Mouse (Mus musculus): ENCODE measurements around the gene Gnaz.

The Gnaz gene

DNA sequence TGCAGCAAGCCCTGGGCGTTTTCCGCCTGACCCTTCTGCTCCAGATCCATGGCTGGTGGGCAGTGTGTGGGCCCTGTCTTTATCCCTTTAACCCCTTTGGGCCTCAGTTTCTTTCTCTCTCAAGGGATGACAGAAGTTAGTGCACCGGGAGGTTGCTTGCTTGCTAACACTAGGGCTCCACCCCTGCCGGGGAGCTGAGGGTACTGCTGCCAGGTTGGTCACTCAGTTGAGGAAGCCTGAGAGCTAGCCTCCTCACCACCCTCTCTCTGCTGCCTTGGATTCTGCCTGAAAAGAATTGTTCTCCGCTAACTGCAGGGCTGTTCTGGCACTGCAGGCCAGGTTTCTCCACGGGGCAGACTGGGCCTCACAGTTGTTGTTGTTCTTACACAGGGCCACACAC is 6.0 kb downstream of the Gnaz start:
- no peak for DNase-seq

DNA sequence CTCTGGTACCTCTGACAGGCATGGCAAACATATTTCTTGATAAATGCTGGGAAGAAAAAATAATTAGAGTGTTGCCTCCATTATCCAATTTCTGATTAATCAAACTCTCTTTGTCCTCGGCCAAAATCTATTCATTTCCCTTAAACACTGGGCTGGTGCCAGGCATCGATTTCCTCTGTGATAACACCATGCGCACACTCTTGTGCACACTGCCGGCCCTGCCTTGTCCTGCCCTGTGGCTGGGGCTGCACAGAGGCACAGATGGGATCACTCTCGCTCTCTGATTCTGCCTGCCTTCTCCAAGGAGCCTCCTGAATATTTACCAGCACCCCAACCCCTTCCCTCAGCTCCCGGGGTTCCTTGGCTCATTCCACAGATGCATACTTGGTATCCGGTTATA is 8.6 kb downstream of the Gnaz start:
- no peak for DNase-seq

DNA sequence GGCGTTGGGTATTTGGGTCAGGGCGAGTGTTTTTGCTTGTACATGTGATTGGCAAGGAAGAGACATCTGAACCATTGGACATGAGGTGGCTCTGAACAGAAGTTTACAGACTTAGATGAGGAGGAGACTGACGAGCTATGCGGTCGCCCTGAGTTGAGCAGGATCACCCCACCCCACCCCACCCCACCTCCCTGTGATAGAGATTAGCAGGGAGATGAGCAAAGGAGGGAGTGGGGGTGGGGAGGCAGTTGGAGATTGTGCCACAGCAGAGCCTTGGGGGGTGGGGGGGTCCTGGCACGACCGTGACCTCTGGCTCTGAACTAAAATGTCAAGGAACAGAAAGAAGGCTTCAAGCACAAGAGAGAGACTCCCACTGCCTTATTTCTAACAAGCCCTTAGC is 9.5 kb downstream of the Gnaz start:
- DNase-seq: no peak

DNA sequence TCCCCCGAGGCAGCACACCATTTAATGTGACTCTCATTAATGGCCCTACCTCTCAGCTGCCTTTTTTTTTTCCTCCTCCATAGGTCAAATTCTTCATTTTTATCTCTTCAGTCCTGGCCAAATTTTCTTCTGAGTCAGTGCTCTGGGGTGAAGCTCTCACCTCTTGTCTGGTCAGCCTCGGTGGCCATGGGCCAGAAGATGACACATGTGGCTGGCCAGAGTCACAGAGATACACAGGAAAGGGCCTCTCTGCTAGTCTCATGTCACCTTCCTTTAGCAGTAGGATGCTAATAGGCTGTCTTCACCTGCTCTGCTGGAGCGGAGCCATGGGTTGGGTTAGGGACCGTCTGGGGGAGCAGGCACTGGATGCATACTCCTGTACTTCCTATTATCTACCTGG is 11.1 kb downstream of the Gnaz start:
- DNase-seq: no peak

DNA sequence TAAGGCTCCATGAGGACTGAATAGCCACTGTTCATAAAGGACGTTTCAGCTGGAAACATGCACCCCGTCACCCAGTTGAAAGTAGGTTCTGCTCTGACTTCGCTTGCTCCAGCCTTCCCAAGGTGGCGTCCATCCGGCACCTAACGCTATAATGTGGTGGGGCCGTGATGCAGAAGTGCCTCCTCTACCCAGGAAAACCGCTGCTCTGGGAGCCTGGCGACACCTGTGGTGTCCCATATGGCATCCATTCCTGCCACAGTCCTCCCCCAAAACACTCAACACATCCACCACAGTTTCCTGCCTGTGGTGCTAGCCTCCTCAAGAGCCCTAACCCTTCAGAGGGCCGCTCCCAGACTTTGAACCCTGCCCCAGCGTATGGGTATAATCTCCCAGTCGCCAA is 14.2 kb downstream of the Gnaz start:
- DNase-seq: no peak

DNA sequence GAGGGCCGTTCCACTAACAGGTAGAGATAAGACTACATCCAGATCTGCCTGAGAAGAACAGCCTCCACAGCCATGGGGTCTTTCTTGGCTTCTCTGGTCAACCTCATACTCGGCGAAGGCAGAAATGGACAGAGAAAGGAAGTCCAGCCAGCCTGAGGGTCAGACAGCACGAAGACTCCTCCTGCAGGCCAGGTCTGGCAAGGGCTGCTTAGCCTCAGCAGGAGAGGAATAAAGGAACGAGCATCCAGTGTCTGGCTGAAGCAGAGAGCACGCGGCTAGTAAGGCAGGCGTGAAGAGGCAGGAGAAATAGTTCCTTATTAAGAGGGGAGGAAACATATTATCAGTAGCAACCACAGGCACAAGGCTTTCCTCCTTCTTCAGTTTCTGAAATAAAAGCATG is 16.2 kb downstream of the Gnaz start:
- DNase-seq: no peak

DNA sequence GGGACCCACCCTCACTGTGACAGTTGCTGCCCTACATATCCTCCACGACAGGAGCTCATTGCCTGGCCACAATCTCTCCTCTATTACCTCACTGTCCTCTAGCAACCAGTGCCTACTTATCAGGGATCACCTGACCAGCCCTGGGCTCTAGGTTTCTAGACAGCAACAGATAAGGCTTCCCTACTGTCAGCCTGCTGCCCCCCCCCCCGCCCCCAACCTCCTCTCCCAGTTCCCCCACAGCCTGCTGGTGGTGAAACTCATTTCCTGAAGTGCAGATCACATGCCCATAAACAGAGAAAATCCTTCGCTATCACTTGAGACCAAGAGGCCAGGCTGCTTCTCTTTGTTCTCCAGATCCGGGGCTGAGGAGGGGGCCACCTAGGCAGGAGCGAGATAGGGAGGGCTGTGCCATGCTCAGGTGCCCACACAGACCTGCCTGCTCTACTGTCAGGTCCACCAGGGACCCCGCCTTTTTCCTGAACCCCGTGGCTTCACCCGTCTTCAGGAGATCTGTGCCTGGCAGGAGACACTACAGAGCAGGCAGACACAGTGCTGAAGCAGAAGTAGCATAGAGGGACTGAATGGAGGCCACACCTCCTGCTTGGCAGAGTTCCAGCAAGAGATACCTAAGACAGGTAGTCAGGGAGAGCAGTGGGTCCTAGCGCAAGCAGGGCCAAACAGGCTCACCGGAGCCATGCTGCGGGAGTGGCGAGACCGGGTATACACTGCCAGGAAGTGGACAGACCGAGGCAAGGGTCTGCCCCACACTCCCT is 20.9 kb downstream of the Gnaz start:
- no peak for DNase-seq

DNA sequence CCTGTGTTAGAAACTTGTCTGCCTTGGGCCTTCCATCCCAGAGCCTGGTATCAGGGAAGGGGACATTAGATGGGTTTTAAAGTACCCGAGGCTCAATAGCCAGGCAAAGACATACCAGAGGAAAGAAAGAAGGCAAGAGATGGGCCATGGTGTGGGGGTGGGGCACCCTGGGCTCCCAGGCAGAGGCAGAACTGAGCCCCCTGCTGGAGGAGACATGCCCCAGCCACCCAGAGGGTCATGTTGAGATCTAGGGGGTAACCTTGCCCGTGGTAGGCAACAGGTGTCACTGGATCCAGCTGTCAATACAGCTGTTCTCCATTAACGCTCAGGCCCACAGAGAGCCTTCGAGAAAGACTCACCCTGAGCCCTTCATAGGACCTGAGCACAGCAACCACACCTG is 22.8 kb downstream of the Gnaz start:
- no peak for DNase-seq

DNA sequence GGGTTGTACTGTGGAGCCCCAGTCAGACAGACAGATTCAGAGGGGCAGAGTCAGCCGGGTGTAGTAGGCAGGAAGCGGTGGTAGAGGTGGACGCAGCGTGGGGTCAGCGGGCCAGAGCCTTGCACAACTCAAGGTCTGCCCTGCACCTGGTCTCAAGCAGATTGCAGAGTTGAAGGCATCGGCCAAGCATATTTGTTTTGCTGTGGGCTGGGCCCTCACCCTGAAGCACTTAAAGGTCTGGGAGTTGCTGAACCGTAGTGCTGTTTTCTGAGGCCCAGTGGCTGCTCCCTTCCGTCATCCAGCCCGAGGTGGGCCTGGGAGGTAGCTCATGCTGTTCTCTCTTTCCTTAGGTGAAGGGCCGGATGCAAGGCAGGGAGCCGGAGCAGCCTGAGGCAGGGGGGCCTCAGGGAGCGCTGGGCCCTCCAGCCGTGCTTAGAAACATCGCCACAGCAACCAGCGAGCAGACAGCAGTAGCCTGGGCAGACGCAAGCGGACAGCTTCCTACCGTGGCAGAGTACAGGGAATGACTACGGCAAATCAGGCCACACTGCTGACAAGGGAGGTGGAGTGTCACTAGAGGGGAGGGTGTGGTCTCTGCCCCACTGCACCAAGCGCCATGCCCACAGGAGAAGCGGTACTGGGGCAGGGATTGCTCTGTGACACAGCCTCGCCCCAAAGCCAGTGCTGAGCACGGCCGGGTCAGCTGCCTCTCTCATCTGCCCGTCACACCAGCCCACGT is 23.8 kb downstream of the Gnaz start:
- DNase-seq: peak; percentile 40 to 69

DNA sequence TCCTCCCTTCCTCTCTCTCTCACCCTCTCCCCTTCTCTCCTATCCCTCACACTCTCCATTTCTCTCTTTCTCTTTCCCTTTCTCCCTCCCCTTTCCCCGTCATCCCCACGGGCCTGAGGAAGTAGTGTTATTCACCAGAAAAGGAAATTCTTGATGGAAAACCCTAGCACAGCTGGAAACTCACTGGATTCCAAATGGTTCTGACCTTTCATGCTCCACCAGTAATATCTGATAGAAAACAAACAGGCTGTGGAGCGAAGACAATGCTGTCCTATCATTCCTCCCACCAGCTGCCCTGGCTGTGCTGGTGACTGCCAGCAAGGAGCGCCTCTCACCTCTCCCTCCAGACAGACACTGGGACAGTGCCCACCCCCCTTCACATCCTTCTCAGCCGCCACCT is 27.9 kb downstream of the Gnaz start:
- no peak for DNase-seq

DNA sequence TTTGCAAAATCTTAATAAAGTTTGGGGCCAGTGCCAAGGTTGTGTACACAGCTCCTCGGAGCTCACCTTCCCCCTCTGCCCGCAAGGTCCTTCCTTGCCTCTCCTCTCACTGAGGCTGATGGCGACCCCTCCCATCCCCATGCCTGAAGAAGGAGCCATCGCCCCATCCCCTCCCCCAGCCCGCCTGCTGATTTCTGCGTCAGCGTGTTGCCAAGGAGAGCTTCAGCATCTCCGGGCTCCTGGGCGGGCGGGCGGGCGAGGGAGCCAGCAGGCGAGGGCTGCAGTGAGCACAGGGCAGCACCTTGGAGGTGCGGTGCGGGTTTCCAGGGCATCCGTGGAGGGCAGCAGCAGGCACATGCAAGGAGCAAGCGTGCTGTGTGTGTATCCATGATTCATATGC is 28.4 kb downstream of the Gnaz start:
- no peak for DNase-seq

DNA sequence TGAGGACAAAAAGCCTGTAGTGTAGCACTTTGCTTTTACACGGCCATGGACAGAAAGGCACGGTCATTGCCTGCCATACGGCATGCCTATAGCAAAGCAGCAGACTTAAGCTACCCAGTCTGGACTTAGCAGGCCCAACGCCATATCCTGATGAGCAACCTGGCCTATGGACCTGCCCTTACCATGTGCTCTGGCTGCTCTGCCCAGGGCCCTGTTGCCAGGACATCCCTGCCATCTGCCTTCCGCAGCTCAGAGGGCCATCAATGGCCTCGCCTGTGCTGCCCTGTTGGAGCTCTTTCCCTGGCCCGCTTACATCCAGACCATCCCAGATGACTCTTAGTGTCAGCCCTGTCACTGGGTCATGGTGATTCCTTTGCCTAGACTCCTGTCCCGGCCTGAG is 34.4 kb downstream of the Gnaz start:
- no peak for DNase-seq

DNA sequence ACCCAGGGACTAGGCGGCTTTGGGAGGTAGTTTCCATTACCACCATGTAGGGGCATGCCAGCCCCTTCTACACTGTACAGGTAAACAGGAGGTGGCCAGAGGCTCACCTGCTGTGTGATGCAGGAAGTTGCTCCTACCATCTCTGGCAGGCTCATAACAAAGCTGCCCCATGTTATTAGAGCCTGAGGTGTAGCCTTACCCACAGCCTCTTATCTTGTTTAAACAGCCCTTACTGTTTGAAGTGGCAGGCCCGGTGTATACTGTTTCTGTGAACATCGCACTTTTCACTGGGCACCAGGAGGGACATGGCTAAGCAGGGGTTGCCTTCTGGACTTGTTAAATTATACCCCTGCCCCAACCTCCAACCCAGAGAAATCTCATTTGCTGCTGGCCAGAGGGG is 37.1 kb downstream of the Gnaz start:
- DNase-seq: peak in 1 of 2 experiments; percentile 12

DNA sequence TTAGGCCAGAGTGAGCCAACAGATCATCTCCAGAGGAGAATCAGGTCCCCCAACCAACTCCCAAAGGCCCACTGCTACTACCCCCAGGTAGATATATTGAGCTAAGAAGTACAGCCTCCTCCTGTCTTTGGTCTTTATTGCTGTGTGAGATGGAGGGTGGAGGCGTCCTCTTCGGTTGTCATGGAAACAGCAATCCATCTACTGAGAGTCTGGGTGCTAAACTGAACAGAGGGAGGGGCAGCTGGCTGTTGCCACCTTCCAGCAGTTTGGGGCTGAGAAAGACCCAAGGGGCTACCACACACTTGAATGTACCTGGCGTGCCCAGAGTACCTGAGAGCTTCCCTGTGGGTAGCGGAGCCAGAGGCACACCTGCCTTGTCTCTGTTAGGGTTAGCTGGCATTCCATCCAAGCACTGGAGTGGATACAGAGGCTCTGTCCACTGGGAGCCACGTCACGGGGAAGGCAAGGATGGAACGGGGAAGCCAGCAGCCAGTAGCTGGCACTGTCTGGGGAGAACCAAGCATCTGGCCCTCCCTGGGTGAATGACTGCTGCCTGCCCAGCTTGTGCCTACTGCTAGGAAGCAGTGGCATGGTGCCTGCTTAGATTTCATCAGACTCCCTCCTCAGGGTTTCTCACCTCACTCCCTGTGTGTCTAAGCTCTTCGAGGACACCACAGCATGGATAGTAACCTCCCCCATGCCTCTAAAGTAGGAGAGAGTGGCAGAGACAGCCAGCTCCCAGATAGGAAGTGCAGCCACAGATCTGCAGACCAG is 40.1 kb downstream of the Gnaz start:
- DNase-seq: no peak

DNA sequence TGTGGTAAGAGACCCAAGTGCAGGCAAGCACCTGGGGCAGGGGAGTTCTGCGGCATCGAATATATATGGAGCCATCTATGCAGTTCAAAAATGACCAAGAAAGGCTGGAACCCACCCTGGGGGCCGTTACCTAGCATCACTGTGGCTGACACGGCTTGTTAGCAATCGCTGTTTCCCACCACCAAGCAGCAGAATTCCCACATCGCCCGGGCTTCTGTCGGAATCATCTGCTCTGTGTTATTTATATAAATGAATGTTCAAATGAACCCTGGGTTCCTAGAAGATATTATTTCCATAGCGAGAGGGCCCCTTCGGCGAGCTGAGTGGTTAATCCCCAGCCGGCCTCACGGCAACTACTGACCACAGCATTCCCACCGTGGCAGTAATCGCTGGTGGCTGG is 43.7 kb downstream of the Gnaz start:
- DNase-seq: no peak

DNA sequence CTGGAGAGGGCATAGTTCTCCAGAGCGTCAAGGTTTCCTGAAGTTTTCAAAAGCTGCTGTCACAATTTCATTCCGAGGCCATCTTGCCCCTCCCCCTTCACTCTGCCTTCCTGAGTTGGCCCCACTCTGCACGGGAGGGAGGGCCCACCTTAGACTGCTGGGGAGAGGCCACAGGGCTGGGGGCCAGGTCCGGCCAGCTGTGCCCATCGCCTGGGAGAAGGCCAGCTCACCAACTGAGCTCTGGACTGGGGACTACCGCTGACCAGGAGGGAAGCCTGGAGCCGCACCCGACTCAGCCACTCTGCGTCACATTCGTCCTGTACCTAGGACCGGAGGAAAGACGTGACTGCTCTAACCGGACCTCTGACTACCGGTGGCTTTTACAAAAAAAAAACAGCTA is 48.5 kb downstream of the Gnaz start:
- DNase-seq: no peak

DNA sequence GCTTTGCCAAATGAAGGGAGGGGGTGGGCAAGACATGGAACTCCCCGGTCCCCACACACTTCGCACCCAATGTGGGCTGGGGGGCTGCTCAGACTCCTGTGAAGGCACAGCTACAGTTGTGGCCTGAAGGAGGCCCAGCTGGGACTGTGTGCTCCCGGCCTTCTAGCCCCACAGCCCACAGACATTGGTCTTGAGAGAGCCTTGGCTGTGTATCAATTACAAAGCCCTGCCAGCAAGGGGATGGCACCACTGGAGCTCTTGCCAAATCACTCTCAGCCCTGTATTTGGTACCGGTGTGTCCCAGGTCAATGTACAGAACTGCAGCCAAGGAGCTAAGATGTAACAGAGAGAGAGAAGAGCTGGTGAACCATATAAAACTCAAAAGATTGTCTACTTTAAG is 49.5 kb downstream of the Gnaz start:
- DNase-seq: no peak

DNA sequence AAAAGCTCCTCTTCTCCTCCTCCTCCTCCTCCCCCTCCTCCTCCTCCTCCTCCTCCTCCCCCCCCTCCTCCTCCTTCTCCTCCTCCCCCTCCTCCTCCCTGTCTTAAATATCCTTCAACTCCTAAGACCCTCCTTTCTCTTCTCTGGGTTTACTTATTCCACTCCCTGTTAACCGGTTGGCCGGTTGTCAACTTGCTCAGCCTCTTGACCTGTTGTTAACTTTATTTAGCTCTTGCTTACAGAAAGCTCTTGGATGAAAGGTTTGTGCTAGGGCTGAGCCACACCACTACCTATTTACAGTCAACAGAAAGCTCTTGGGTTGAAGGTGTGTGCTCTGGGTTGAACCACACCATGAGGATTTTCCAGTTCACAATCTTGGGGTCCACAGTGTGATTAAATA is 53.3 kb downstream of the Gnaz start:
- no peak for DNase-seq

DNA sequence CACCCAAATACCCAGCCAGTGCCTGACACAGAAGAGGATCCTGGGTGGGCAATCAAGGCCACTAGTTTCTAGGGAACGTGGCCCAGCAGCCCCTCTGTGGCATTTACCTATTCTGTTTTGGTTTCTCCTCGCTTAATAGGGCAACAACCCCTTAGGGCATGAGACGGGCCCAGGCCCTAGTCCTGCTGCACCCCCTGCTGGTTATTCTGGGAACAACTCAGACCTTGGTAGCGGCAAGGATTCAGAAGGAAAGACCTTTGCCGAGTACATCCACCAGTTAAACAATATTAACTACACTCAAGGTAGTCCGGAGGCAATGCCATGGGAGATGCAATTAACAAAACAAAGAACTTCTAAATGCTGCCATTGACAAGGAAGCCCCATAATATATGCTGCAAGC is 54.2 kb downstream of the Gnaz start:
- DNase-seq: peak; percentile 44 to 78

DNA sequence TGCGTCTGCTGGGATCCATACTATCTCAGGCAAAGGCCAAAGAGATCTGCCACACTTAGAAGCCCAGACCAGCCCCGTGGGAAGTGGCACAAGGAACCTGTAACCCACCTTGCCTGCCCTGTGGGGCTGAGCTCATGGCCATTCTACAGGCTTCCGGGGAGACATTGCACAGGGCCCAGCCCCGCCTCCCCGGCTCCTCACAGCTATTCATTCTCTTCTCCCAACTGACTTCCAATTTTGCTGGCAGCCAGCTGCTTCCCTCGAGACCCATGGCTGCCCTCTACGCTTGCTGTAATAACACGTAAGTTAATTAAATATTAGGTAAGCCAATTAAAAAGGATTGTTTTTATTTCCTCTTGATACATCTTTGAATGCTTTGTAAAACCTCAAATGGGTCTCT is 59.5 kb downstream of the Gnaz start:
- DNase-seq: no peak

DNA sequence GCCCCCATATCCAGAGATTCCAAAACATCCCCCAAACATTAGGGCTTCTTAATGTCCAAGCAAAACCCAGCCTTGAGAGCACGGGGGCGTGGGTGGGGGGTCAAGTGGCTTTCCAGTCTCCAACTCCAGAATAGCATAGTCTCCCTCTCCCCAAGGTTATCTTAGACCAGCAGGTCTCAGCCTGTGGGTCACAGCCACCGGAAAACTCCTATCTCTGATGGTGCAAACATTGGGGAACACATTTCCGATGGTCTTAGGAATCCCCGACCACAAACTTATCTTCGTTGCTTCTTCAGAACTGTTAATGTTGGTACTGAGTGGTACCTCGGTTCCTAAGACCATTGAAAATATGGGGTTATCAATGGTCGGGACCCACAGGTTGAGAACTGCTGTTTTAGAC is 61.8 kb downstream of the Gnaz start:
- DNase-seq: no peak

DNA sequence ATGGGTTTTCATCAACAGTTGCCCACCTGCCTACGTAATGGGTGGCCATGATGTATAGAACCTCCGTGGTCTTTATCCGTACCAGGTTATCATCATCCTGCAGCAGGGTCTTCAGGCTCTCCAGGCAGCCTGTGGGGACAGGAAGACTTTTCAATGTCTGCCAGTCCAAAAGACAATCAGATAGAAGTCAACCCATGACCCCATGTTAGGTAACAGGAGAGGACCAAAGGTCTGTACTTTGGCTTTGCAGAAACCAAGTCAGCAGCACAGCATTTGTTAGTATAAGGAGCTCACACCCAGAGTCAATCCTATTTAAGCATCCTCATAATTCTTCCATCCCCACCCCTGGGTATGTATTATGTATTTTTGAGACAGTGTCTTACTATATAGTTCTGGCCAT is 62.7 kb downstream of the Gnaz start:
- no peak for DNase-seq

DNA sequence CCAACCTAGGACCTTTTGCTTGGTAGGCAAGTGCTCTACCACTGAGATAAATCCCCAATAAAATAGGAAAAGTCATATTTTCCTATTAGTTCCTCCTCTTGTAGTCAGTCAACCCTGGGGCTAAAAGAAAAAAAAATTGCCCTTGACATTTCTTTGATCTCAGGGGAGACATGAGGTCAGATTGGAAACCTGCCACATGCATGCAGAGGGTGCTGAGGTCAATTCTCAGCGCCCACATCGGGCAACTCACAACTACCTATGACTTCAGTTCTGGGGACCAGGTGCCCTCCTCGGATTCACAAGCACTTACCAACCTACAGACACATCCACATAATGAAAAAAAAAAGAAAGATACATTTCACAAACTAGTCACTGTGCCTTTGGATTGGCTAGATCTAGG is 63.3 kb downstream of the Gnaz start:
- DNase-seq: no peak
